Mouse (Mus musculus): Measurements from ENCODE around the gene Olfr487.
"Not testable (repeated sequence)": the region's sequence is repeated elsewhere in the genome, so short reads cannot be mapped to it uniquely, and the experiment has no call there.

Olfr487 gene

GRCm38 (mm10) chr7:108214536-108214935 lies at the start of gene Olfr487:
Gene Olfr487 (minus strand): TSS chr7:108214636.
- DNase-seq (ENCODE audit: low spot score) = not testable (repeated sequence)

GRCm38 (mm10) chr7:108258247-108258646 lies 43.8 kb upstream of the Olfr487 start, which contains the start of gene Olfr488:
Gene Olfr488 (minus strand): TSS chr7:108258347.
- no peak for DNase-seq (ENCODE audit: low spot score)

- no peak for DNase-seq (ENCODE audit: low spot score)
These were observed 19.1 kb upstream of the Olfr487 start for GRCm38 (mm10) chr7:108233551-108233950.

GRCm38 (mm10) chr7:108196938-108197337 lies 17.5 kb downstream of the Olfr487 start:
- DNase-seq (ENCODE audit: low spot score) = no peak

- not testable (repeated sequence) for DNase-seq (ENCODE audit: low spot score)
These were observed 18.1 kb downstream of the Olfr487 start for GRCm38 (mm10) chr7:108196337-108196736.

- DNase-seq (ENCODE audit: low spot score) = not testable (repeated sequence)
These were observed 21.7 kb downstream of the Olfr487 start for GRCm38 (mm10) chr7:108192714-108193113.

GRCm38 (mm10) chr7:108191196-108191595 lies 23.2 kb downstream of the Olfr487 start:
- DNase-seq (ENCODE audit: low spot score) = not testable (repeated sequence)

- not testable (repeated sequence) for DNase-seq (ENCODE audit: low spot score)
These were observed 29.2 kb downstream of the Olfr487 start for GRCm38 (mm10) chr7:108185237-108185636.

GRCm38 (mm10) chr7:108184401-108184800 lies 30.0 kb downstream of the Olfr487 start:
- DNase-seq (ENCODE audit: low spot score) = not testable (repeated sequence)

- not testable (repeated sequence) for DNase-seq (ENCODE audit: low spot score)
These were observed 41.8 kb downstream of the Olfr487 start, which contains the start of gene Olfr486 for GRCm38 (mm10) chr7:108172642-108173041. Gene Olfr486 (minus strand): TSS chr7:108172742.

- DNase-seq (ENCODE audit: low spot score) = no peak
These were observed 54.7 kb downstream of the Olfr487 start, which contains the start of gene Olfr485 for GRCm38 (mm10) chr7:108159771-108160170. Gene Olfr485 (minus strand): TSS chr7:108159871.

Data from adipocyte (in vitro differentiated cells).